Mouse (Mus musculus): ENCODE results near the gene Adamts7. TPM values are rescaled to one million over a fixed set of nuclear protein-coding genes. Genes with fewer than 3 reads are reported as not detected.

Gene Adamts7
- polyA plus RNA-seq, 1 experiment from 2014 or later, result 18.9 TPM

DNA sequence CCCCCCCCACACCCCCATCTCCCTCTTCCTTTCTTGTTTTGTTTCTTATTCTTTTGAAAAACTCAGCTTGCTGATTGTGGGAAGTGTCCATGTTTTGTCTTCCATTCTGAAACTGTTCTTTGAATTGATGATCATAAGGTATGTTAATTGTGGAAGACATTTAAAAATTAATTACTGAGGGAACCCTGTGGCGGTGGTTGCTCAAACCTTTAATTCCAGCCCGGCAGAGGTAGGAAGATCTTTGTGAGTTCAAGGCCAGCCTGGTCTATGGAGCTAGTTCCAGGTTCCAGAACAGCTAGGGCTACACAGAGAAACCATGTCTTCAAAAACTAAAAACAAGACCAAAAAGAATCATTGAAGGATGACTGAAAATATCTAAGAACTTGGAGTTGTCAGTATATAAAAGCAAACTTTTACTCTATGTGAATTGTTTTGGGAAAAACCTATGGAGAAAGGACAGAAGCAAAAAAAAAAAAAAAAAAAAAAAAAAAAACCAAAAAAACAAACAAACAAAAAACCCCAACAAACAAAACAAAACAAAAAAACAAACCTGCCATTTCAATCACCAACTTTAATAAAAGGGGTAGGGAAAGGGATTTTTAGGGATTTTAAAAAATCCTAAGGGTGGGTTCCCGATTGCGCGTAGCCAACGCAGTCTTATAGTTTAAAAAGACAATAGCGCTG lies 37.3 kb upstream of the Adamts7 start:
- peak overlapping the region; percentile 48 for H3K4me2 ChIP-seq
- ATAC-seq (ENCODE audit: insufficient number of reproducible peaks, insufficient read depth, low FRiP score, low TSS enrichment, low read depth), result no peak
- H3K4me1 ChIP-seq (replicated peaks), result 0 out of 2 replicates have a peak, but pooled peaks cover 4% of the 10 kb centered on the region
- H3K27me3 ChIP-seq, result no peaks in the 10 kb centered on the region
- WGBS, result 16% methylated on average over 7 of the region's 7 CpGs
- no peak overlapping the region for H3K9ac ChIP-seq (replicated peaks)
- H3K9me3 ChIP-seq, result no peaks in the 10 kb centered on the region
- no peaks in the 10 kb centered on the region for H3K36me3 ChIP-seq
- no peak overlapping the region for H3K4me3 ChIP-seq (replicated peaks)
- no peak overlapping the region for H3K27ac ChIP-seq

DNA sequence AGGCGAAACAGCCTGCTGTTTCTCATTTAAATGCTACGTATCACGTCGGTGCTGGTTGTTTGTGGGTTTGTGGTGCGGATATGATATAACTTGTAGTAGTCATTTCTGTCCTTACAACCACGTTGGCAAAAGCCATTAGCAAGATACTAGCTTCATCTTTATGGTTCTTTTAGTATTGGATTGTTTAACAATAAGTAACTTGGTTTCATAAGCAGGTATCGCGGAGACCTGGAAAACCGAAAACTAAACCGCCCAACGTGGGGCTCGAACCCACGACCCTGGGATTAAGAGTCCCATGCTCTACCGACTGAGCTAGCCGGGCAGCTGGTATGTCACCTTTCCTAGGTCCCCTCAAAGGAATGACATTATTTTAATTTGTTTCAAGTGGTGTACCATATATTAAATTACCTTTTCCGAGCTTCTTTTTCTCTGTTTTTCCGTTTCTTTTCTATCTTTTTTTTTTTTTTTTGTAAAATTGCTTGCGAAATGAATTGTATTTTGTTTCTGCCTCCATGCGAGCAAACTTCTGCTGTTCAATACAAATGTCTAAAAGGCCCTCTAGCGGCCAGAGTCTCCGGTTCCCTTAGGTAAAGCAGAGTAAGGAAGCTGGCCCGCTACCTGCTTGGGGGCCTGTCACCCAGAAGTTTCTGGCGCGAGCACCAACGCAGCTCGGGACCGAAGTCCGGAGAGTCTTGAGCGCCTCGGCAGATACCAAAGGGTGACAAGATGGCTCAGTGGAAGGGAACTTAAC lies 36.4 kb upstream of the Adamts7 start:
- WGBS, result under 1% methylated on average over 30 of the region's 30 CpGs
- H3K4me2 ChIP-seq, result peak overlapping the region; percentile 48
- no peak overlapping the region for H3K9ac ChIP-seq (replicated peaks)
- H3K27ac ChIP-seq, result no peak overlapping the region
- H3K4me1 ChIP-seq (replicated peaks), result 0 out of 2 replicates have a peak, but pooled peaks cover 4% of the 10 kb centered on the region
- no peaks in the 10 kb centered on the region for H3K27me3 ChIP-seq
- H3K4me3 ChIP-seq (replicated peaks), result peak overlapping the region; percentile 13
- ATAC-seq (ENCODE audit: insufficient number of reproducible peaks, insufficient read depth, low FRiP score, low TSS enrichment, low read depth), result peak; percentile 49; the same call in 1 of the 2 replicates
- no peaks in the 10 kb centered on the region for H3K9me3 ChIP-seq
- H3K36me3 ChIP-seq, result no peaks in the 10 kb centered on the region

DNA sequence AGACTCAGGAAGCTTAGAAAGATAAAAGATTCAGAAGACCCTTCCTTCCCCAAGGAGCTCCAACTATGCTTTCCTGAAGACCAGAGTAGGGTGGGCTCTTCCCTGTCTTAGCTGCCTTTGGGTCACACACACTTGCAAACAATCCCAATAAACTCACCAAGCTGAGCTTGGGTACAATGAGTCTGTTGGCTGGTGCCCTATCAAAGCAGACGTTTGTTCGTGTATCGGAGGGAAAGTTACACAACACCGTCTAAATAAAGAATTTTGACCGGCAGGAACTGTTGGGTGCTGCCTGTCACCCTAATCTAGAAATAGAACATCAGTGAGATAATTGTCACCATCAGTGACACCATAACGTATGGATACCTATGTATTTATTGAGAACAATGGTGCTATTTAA lies 35.7 kb upstream of the Adamts7 start:
- H3K4me3 ChIP-seq (replicated peaks), result no peak overlapping the region
- no peak overlapping the region for H3K27ac ChIP-seq
- ATAC-seq (ENCODE audit: insufficient number of reproducible peaks, insufficient read depth, low FRiP score, low TSS enrichment, low read depth), result peak; percentile 5; the same call in 1 of the 2 replicates
- H3K36me3 ChIP-seq, result no peaks in the 10 kb centered on the region
- no peaks in the 10 kb centered on the region for H3K9me3 ChIP-seq
- H3K27me3 ChIP-seq, result no peaks in the 10 kb centered on the region
- peak overlapping the region; percentile 48; the same call in 1 of the 2 replicates for H3K4me2 ChIP-seq
- H3K9ac ChIP-seq (replicated peaks), result no peak overlapping the region
- H3K4me1 ChIP-seq (replicated peaks), result 0 out of 2 replicates have a peak, but pooled peaks cover 4% of the 10 kb centered on the region
- 62% methylated on average over 6 of the region's 6 CpGs for WGBS

DNA sequence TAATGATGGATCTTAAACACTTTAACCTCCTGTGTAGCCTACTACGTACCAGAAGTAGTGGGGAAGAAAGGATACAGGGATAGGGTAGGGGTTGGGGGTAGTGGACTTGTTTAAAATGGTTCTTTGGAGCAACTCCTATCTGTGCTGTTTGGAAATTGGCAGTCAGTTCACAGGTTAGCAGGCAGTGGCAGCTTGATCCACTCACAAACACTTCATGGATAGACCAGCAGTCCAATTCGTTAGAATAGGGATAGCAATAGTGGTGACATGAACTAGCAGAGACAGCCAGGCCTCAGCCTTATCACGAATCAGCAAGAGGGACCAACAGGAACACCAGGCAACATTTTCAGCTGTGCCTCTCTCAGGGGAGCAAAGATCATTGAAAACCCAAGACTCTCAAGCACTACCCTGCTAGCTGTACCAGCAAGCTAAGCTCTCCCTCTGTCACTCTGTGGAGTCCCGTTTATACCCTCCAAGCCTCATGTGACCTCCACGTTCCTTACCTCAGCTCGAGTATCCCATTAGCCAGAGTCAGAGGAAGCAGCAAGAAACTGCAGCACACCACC lies 34.1 kb upstream of the Adamts7 start:
- H3K4me1 ChIP-seq (replicated peaks), result 0 out of 2 replicates have a peak, but pooled peaks cover 4% of the 10 kb centered on the region
- H3K27me3 ChIP-seq, result no peaks in the 10 kb centered on the region
- no peak overlapping the region for H3K4me2 ChIP-seq
- H3K9ac ChIP-seq (replicated peaks), result no peak overlapping the region
- ATAC-seq (ENCODE audit: insufficient number of reproducible peaks, insufficient read depth, low FRiP score, low TSS enrichment, low read depth), result no peak
- H3K36me3 ChIP-seq, result no peaks in the 10 kb centered on the region
- no peak overlapping the region for H3K4me3 ChIP-seq (replicated peaks)
- 76% methylated on average over 6 of the region's 6 CpGs for WGBS
- no peaks in the 10 kb centered on the region for H3K9me3 ChIP-seq
- no peak overlapping the region for H3K27ac ChIP-seq

DNA sequence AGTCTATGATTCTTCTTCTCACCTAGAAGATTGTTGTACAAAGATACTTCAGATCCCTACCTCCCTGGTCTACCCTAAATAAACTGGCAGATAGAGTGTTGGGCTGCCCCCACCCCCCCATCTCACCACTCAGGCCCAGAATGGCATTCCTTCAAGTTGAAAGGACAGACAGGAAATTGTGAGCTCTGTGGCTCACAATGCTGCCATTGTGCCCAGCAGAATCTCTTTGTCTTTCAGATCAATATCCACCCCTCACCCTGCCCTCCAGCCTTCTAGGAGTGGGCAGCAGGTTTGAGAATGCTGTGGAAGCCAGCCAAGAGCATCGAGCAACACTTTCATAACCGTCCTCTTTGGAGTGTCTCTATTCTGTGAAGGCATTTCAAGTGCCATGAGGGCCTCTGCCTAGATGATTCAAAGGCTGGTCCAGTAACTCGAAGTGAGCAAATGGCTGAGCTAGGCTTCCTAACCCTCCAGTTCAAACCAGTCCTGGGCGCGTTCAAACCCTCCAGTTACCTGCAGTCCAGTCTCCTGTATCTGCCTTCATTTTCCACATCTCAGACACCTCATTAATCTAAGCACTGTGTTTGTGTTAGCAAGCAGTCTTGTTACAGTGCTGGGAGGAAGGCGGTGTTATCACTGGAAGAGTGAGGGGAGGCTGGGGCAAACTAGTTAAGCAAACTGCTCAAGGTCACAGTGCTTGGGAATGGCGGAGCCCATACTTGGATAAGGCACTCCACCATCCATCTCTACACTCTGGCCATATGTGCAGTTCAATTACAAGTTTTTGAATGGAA lies 29.1 kb upstream of the Adamts7 start:
- no peaks in the 10 kb centered on the region for H3K9me3 ChIP-seq
- no peak for ATAC-seq (ENCODE audit: insufficient number of reproducible peaks, insufficient read depth, low FRiP score, low TSS enrichment, low read depth)
- H3K27ac ChIP-seq, result no peak overlapping the region
- no peak overlapping the region for H3K4me2 ChIP-seq
- 83% methylated on average over 7 of the region's 7 CpGs for WGBS
- H3K4me1 ChIP-seq (replicated peaks), result no peaks in the 10 kb centered on the region
- no peaks in the 10 kb centered on the region for H3K36me3 ChIP-seq
- no peak overlapping the region for H3K9ac ChIP-seq (replicated peaks)
- H3K27me3 ChIP-seq, result no peaks in the 10 kb centered on the region
- H3K4me3 ChIP-seq (replicated peaks), result no peak overlapping the region

DNA sequence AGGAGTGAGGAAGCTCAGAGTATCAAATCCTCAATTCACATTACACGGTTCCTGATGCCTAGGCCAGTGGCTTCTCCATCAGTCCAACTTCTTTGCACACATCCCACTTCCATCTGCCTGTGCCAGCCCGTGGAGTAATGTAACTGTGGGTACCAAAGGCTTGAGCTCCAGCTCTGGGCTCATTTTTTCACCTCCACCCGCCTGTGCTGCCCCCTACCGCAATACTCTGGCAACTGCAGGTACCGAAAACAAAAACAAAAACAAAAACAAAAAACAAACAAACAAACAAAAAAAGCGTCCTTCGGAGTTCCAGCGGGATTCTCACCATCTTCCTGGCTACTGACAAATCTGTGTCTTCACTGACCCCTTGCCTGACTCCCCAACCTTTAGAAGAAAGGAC lies 27.4 kb upstream of the Adamts7 start:
- no peak for ATAC-seq (ENCODE audit: insufficient number of reproducible peaks, insufficient read depth, low FRiP score, low TSS enrichment, low read depth)
- WGBS, result 77% methylated on average over 8 of the region's 8 CpGs
- Histone ChIP-seq H3K4me3 (replicated peaks) (no peak overlapping the region), H3K27ac (no peak overlapping the region), H3K27me3 (no peaks in the 10 kb centered on the region), H3K36me3 (no peaks in the 10 kb centered on the region), H3K4me2 (no peak overlapping the region), H3K4me1 (replicated peaks) (no peaks in the 10 kb centered on the region), H3K9ac (replicated peaks) (no peak overlapping the region), H3K9me3 (no peaks in the 10 kb centered on the region)

DNA sequence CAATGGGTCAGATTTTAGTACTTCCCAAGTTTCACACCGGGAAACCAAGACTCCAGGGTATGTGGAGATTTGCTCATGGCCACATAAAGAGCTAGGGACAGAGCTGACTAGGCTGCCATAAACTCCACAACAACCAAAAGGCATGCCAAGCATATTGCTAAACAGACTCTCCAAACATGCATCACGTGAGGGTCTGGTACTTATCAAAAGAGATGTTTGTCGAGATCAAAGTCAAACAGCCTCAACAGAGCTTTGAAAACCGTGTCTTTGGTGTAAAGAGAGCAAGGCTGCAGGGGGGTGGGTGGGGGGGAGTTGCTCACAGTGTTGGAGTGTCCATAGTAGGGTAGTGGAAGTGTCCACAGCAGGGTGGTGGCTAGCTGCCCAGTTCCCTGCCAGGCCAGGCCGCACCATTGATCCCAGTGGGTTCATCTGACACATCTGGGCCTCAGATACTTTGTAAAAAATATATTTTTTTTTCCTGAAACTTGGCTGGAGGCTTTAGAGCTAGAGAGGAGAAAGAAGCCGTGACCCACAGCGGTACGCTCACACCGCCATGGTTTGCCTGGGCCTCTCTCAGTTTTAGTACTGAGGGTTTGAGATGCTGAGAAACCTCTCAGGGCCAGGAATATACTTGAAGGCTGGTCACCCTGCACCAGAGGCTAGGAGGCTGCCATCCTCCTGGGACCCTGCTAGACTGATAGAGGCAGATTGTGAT lies 26.7 kb upstream of the Adamts7 start:
- no peaks in the 10 kb centered on the region for H3K27me3 ChIP-seq
- H3K4me1 ChIP-seq (replicated peaks), result no peaks in the 10 kb centered on the region
- no peak overlapping the region for H3K27ac ChIP-seq
- no peaks in the 10 kb centered on the region for H3K9me3 ChIP-seq
- H3K9ac ChIP-seq (replicated peaks), result no peak overlapping the region
- ATAC-seq (ENCODE audit: insufficient number of reproducible peaks, insufficient read depth, low FRiP score, low TSS enrichment, low read depth), result no peak
- no peak overlapping the region for H3K4me2 ChIP-seq
- H3K4me3 ChIP-seq (replicated peaks), result no peak overlapping the region
- no peaks in the 10 kb centered on the region for H3K36me3 ChIP-seq
- WGBS, result 63% methylated on average over 9 of the region's 9 CpGs

DNA sequence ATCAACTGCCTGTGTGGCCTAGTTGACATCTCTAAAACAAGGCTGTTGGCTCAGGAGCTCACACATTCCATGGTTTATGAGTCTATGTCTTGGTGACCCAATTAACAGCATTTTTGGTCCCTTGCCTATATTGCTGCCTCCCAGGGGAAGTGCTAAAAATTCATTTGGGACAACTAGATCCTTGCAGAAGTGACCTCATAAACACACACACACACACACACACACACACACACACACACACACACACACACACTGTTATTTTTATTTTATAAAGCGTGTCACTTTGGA lies 26.2 kb upstream of the Adamts7 start:
- WGBS, result 100% methylated on average over 1 of the region's 1 CpGs
- no peak for ATAC-seq (ENCODE audit: insufficient number of reproducible peaks, insufficient read depth, low FRiP score, low TSS enrichment, low read depth)
- H3K9ac ChIP-seq (replicated peaks), result no peak overlapping the region
- H3K4me1 ChIP-seq (replicated peaks), result no peaks in the 10 kb centered on the region
- no peaks in the 10 kb centered on the region for H3K9me3 ChIP-seq
- no peak overlapping the region for H3K4me3 ChIP-seq (replicated peaks)
- H3K27me3 ChIP-seq, result no peaks in the 10 kb centered on the region
- no peak overlapping the region for H3K4me2 ChIP-seq
- no peaks in the 10 kb centered on the region for H3K36me3 ChIP-seq
- no peak overlapping the region for H3K27ac ChIP-seq

DNA sequence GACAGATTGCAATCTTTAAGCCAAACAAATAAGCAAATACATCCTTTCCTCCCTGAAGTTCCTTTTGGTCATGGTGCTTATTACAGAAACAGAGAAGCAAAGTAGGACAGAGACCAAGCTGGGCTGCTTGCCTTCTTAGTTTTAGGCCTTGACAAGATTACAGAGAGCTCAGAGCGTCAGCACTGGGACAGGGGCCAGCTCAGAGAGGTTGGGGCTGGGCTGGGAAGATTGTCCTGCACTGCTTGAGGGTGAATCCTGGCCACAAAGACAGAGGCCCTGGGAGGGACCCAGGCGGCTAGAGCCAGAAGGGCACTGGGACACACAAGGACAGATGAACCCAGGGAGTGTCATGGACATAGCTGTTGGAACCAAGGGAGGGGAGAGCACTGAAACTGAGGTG lies 17.1 kb upstream of the Adamts7 start:
- Histone ChIP-seq H3K27ac (no peak overlapping the region), H3K4me2 (no peak overlapping the region), H3K27me3 (no peaks in the 10 kb centered on the region), H3K36me3 (no peaks in the 10 kb centered on the region), H3K9ac (replicated peaks) (no peak overlapping the region), H3K4me1 (replicated peaks) (no peaks in the 10 kb centered on the region), H3K4me3 (replicated peaks) (no peak overlapping the region), H3K9me3 (no peaks in the 10 kb centered on the region)
- no peak for ATAC-seq (ENCODE audit: insufficient number of reproducible peaks, insufficient read depth, low FRiP score, low TSS enrichment, low read depth)
- WGBS, result 47% methylated on average over 2 of the region's 2 CpGs

DNA sequence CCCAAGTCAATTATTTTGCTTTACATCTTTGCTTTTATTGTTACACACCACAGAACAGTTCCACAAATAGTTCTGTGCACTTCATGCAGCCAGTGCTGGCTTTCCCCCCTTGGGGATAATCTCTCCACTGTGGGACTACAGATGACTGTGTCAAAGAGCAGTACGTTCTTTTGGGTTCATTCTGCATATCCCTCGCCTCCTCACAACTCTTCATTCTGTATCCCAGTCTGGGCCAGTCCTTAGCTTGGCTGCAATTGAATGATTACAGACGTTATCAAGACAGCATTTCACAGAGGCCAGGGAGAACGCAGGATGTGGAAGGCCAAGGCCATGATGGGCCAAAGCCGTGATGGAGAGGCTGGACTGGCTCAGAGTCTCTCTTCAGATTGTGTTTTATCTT lies 16.0 kb upstream of the Adamts7 start:
- H3K27me3 ChIP-seq, result no peaks in the 10 kb centered on the region
- ATAC-seq (ENCODE audit: insufficient number of reproducible peaks, insufficient read depth, low FRiP score, low TSS enrichment, low read depth), result no peak
- H3K4me1 ChIP-seq (replicated peaks), result no peaks in the 10 kb centered on the region
- H3K4me3 ChIP-seq (replicated peaks), result no peak overlapping the region
- no peak overlapping the region for H3K9ac ChIP-seq (replicated peaks)
- no peak overlapping the region for H3K4me2 ChIP-seq
- no peaks in the 10 kb centered on the region for H3K9me3 ChIP-seq
- H3K36me3 ChIP-seq, result no peaks in the 10 kb centered on the region
- 77% methylated on average over 5 of the region's 5 CpGs for WGBS
- H3K27ac ChIP-seq, result no peak overlapping the region

All from limb, embryonic 12.5 days (tissue).